Mouse (Mus musculus) right cerebral cortex, postnatal 25 days (tissue): ENCODE measurements around the gene Traf1.
A peak's percentile ranks its signal among the peaks of the same experiment; 100 is the strongest.

Source experiments
- DNase-seq: peaks from one replicate; pipeline ENCODE4 v3.0.0; 2022

The Traf1 gene

GRCm38 (mm10) chr2:34961481-34962036 is at the start of gene Traf1:
Gene Traf1 (minus strand): TSS chr2:34961772.
- no peak for DNase-seq

- DNase-seq = peak; percentile 43
Measured at GRCm38 (mm10) chr2:34998956-34999355, 37.4 kb upstream of the Traf1 start.

GRCm38 (mm10) chr2:34996506-34996905 is 34.9 kb upstream of the Traf1 start:
- no peak for DNase-seq

GRCm38 (mm10) chr2:34993696-34994356 is 32.3 kb upstream of the Traf1 start:
- no peak for DNase-seq

GRCm38 (mm10) chr2:34992729-34993695 is 31.4 kb upstream of the Traf1 start:
- DNase-seq = no peak

GRCm38 (mm10) chr2:34991966-34992365 is 30.4 kb upstream of the Traf1 start:
- no peak for DNase-seq

GRCm38 (mm10) chr2:34989749-34990148 is 28.2 kb upstream of the Traf1 start:
- DNase-seq = no peak

GRCm38 (mm10) chr2:34987595-34987994 is 26.0 kb upstream of the Traf1 start:
- no peak for DNase-seq

GRCm38 (mm10) chr2:34984885-34985284 is 23.3 kb upstream of the Traf1 start:
- DNase-seq = no peak

- no peak for DNase-seq
Measured at GRCm38 (mm10) chr2:34982906-34983698, 21.5 kb upstream of the Traf1 start.

GRCm38 (mm10) chr2:34982096-34982724 is 20.6 kb upstream of the Traf1 start:
- DNase-seq = peak; percentile 65

GRCm38 (mm10) chr2:34979459-34980011 is 18.0 kb upstream of the Traf1 start:
- no peak for DNase-seq

- DNase-seq = no peak
Measured at GRCm38 (mm10) chr2:34978226-34978625, 16.7 kb upstream of the Traf1 start.

GRCm38 (mm10) chr2:34976945-34977658 is 15.5 kb upstream of the Traf1 start:
- no peak for DNase-seq

GRCm38 (mm10) chr2:34976447-34976846 is 14.9 kb upstream of the Traf1 start:
- DNase-seq = no peak

GRCm38 (mm10) chr2:34973087-34973486 is 11.5 kb upstream of the Traf1 start:
- DNase-seq = no peak

- no peak for DNase-seq
Measured at GRCm38 (mm10) chr2:34971080-34971888, 9.7 kb upstream of the Traf1 start.

GRCm38 (mm10) chr2:34970092-34970750 is 8.6 kb upstream of the Traf1 start:
- no peak for DNase-seq

- DNase-seq = no peak
Measured at GRCm38 (mm10) chr2:34969166-34969565, 7.6 kb upstream of the Traf1 start.
